Mouse (Mus musculus) neural tube, embryonic 15.5 days (tissue): ENCODE results near the gene Kat5. TPM values are rescaled to one million over a fixed set of nuclear protein-coding genes. Genes with fewer than 3 reads are reported as not detected.

ENCODE experiments used
- ATAC-seq: fragments of 200-750 bp; cut with Nextera tagmentation; 2 replicates; pipeline ENCODE4 v1.8.0; 2017; ENCODE audit warnings: mild to moderate bottlenecking, moderate TSS enrichment, moderate library complexity; ENCODE audit not compliant: low FRiP score
- H3K27ac ChIP-seq: fragments of 300-500 bp; sonication (generic); replicated peaks from 2 replicates; pipeline ENCODE4 v1.5.1; 2015; ENCODE audit warnings: mild to moderate bottlenecking, inconsistent platforms
- H3K27me3 ChIP-seq: fragments of 300-500 bp; sonication (generic); replicated peaks from 2 replicates; pipeline ENCODE4 v1.6.1; 2015; ENCODE audit warnings: inconsistent platforms
- H3K36me3 ChIP-seq: fragments of 300-500 bp; sonication (generic); 2 replicates; pipeline ENCODE4 v1.6.1; 2015; ENCODE audit warnings: inconsistent platforms
- H3K4me1 ChIP-seq: fragments of 300-500 bp; sonication (generic); 2 replicates; pipeline ENCODE4 v1.6.1; 2015; ENCODE audit warnings: inconsistent platforms
- H3K4me2 ChIP-seq: fragments of 300-500 bp; sonication (generic); 2 replicates; pipeline ENCODE4 v1.6.1; 2015; ENCODE audit warnings: inconsistent platforms, mild to moderate bottlenecking, moderate library complexity
- H3K4me3 ChIP-seq: fragments of 300-500 bp; sonication (generic); replicated peaks from 2 replicates; pipeline ENCODE4 v1.5.1; 2015; ENCODE audit warnings: mild to moderate bottlenecking, inconsistent platforms
- H3K9ac ChIP-seq: fragments of 300-500 bp; sonication (generic); replicated peaks from 2 replicates; pipeline ENCODE4 v1.6.1; 2015; ENCODE audit warnings: mild to moderate bottlenecking, inconsistent platforms
- H3K9me3 ChIP-seq: fragments of 300-500 bp; sonication (generic); replicated peaks from 2 replicates; pipeline ENCODE4 v1.6.1; 2016; ENCODE audit warnings: inconsistent platforms
- WGBS: fragments of 180-500 bp; shearing (Covaris S2); methylation state at CpG from one replicate; pipeline ENCODE4 v1.1.7; 2015; ENCODE audit warnings: mixed read lengths; 5-methylcytosine and 5-hydroxymethylcytosine counted together
- polyA plus RNA-seq: library from polyadenylated mRNA; unstranded; fragments of >200 nt; fragmentation: Nextera tagmentation; extraction: Ambion mirVana; gene quantifications from 2 replicates; pipeline ENCODE4 v1.2.1, GENCODE M21; 2015

Gene Kat5
- polyA plus RNA-seq, 1 experiment from 2014 or later, result 66.2 TPM

- no peak overlapping the region for H3K27ac ChIP-seq
- no peak for ATAC-seq
- no peak overlapping the region for H3K9ac ChIP-seq
- H3K4me2 ChIP-seq, result no peak overlapping the region
- no peak overlapping the region for H3K4me3 ChIP-seq
- H3K4me1 ChIP-seq, result peaks cover 18% of the 10 kb centered on the region
- no peaks in the 10 kb centered on the region for H3K36me3 ChIP-seq
- WGBS, result 58% methylated on average over 8 of the region's 8 CpGs
- peaks cover 82% of the 10 kb centered on the region for H3K27me3 ChIP-seq
- no peaks in the 10 kb centered on the region for H3K9me3 ChIP-seq
These were observed 51.3 kb downstream of the Kat5 start for GRCm38 (mm10) chr19:5558770-5559169.

GRCm38 (mm10) chr19:5558169-5558568, 51.9 kb downstream of the Kat5 start:
- no peaks in the 10 kb centered on the region for H3K9me3 ChIP-seq
- ATAC-seq, result no peak
- H3K4me2 ChIP-seq, result no peak overlapping the region
- peaks cover 76% of the 10 kb centered on the region for H3K27me3 ChIP-seq
- no peak overlapping the region for H3K9ac ChIP-seq
- no peaks in the 10 kb centered on the region for H3K36me3 ChIP-seq
- no peak overlapping the region for H3K27ac ChIP-seq
- 44% methylated on average over 7 of the region's 7 CpGs for WGBS
- peaks cover 18% of the 10 kb centered on the region for H3K4me1 ChIP-seq
- no peak overlapping the region for H3K4me3 ChIP-seq

GRCm38 (mm10) chr19:5554212-5554611, 55.8 kb downstream of the Kat5 start:
- Histone ChIP-seq H3K36me3 (no peaks in the 10 kb centered on the region), H3K9me3 (no peaks in the 10 kb centered on the region), H3K9ac (no peak overlapping the region), H3K4me1 (no peaks in the 10 kb centered on the region), H3K27ac (no peak overlapping the region), H3K4me2 (no peak overlapping the region), H3K27me3 (peaks cover 36% of the 10 kb centered on the region), H3K4me3 (no peak overlapping the region)
- 78% methylated on average over 14 of the region's 14 CpGs for WGBS
- no peak for ATAC-seq

- peaks cover 32% of the 10 kb centered on the region for H3K27me3 ChIP-seq
- H3K36me3 ChIP-seq, result no peaks in the 10 kb centered on the region
- no peak overlapping the region for H3K4me2 ChIP-seq
- no peak overlapping the region for H3K27ac ChIP-seq
- ATAC-seq, result no peak
- no peak overlapping the region for H3K4me3 ChIP-seq
- no peaks in the 10 kb centered on the region for H3K9me3 ChIP-seq
- no peak overlapping the region for H3K9ac ChIP-seq
- WGBS, result 54% methylated on average over 8 of the region's 8 CpGs
- H3K4me1 ChIP-seq, result no peaks in the 10 kb centered on the region
These were observed 56.2 kb downstream of the Kat5 start for GRCm38 (mm10) chr19:5553802-5554201.

Other genes with a start within 250 kb of the Kat5 start
- gene Eif1ad, start 243.5 kb downstream of the Kat5 start, polyA plus RNA-seq, result 42.6 and 42.8 TPM in 2 replicates
- gene Banf1, start 243.1 kb downstream of the Kat5 start, polyA plus RNA-seq, result 312 and 353 TPM in 2 replicates
- 66.5 and 72.8 TPM in 2 replicates for gene Sart1, start 221.5 kb downstream of the Kat5 start, polyA plus RNA-seq
- gene Tsga10ip, start 207.7 kb downstream of the Kat5 start, polyA plus RNA-seq, result 0.59 TPM in 1 of 2 replicates, not detected in the other
- 300 and 329 TPM in 2 replicates for gene Drap1, start 185.3 kb downstream of the Kat5 start, polyA plus RNA-seq
- 84.7 and 87.3 TPM in 2 replicates for gene AI837181, start 185.1 kb downstream of the Kat5 start, polyA plus RNA-seq
- 0.45 TPM in 1 of 2 replicates, not detected in the other for gene Fosl1, start 162.7 kb downstream of the Kat5 start, polyA plus RNA-seq
- gene Ccdc85b, start 152.3 kb downstream of the Kat5 start, polyA plus RNA-seq, result 12.6 and 15.0 TPM in 2 replicates
- 151 and 154 TPM in 2 replicates for gene Fibp, start 149.6 kb downstream of the Kat5 start, polyA plus RNA-seq
- gene Ctsw, start 141.7 kb downstream of the Kat5 start, polyA plus RNA-seq, result 4.5 and 9.0 TPM in 2 replicates
- 54.0 and 62.6 TPM in 2 replicates for gene Efemp2, start 136.3 kb downstream of the Kat5 start, polyA plus RNA-seq
- gene Mus81, start 121.8 kb downstream of the Kat5 start, polyA plus RNA-seq, result 48.0 and 48.4 TPM in 2 replicates
- gene Cfl1, start 119.8 kb downstream of the Kat5 start, polyA plus RNA-seq, result 3,233 and 3,320 TPM in 2 replicates
- gene 1700020D05Rik, start 106.5 kb downstream of the Kat5 start, polyA plus RNA-seq, result 0.20 and 0.42 TPM in 2 replicates
- 82.1 and 103 TPM in 2 replicates for gene Snx32, start 99.7 kb downstream of the Kat5 start, polyA plus RNA-seq
- 0.06 and 2.0 TPM in 2 replicates for gene Ovol1, start 49.6 kb downstream of the Kat5 start, polyA plus RNA-seq
- gene Ap5b1, start 42.2 kb downstream of the Kat5 start, polyA plus RNA-seq, result 2.7 and 4.7 TPM in 2 replicates
- gene Rnaseh2c, start 8.4 kb downstream of the Kat5 start, polyA plus RNA-seq, result 68.2 and 81.5 TPM in 2 replicates
- 31.6 and 39.2 TPM in 2 replicates for gene Rela, start 27.2 kb upstream of the Kat5 start, polyA plus RNA-seq
- 19.1 and 21.7 TPM in 2 replicates for gene Sipa1, start 53.5 kb upstream of the Kat5 start, polyA plus RNA-seq
- 12.7 and 18.3 TPM in 2 replicates for gene Map3k11, start 78.5 kb upstream of the Kat5 start, polyA plus RNA-seq
- 21.0 and 23.4 TPM in 2 replicates for gene Pcnx3, start 78.7 kb upstream of the Kat5 start, polyA plus RNA-seq
- 0.35 and 0.45 TPM in 2 replicates for gene Kcnk7, start 94.1 kb upstream of the Kat5 start, polyA plus RNA-seq
- 15.9 and 18.6 TPM in 2 replicates for gene Ehbp1l1, start 116.1 kb upstream of the Kat5 start, polyA plus RNA-seq
- gene Fam89b, start 119.4 kb upstream of the Kat5 start, polyA plus RNA-seq, result 122 and 138 TPM in 2 replicates
- gene Ltbp3, start 130.7 kb upstream of the Kat5 start, polyA plus RNA-seq, result 15.6 and 19.1 TPM in 2 replicates
- gene Scyl1, start 161.2 kb upstream of the Kat5 start, polyA plus RNA-seq, result 81.6 and 83.1 TPM in 2 replicates